Mouse (Mus musculus): ENCODE measurements around the gene Nup93.

- no peak for TF ChIP-seq POLR2A (IDR thresholded peaks at IDR 0.05; ENCODE audit: control insufficient read depth, extremely low read depth, insufficient read depth, low read length, poor library complexity)
- TF ChIP-seq CTCF (IDR thresholded peaks at IDR 0.05; ENCODE audit: borderline replicate concordance, control insufficient read depth, extremely low read depth, insufficient read depth, low read length, poor library complexity) = no peak
Observed at GRCm38 (mm10) chr8:94210225-94210624, 4.1 kb upstream of the Nup93 start.

Data from thymus, adult 2 months (tissue).